In the genomic region with DNA sequence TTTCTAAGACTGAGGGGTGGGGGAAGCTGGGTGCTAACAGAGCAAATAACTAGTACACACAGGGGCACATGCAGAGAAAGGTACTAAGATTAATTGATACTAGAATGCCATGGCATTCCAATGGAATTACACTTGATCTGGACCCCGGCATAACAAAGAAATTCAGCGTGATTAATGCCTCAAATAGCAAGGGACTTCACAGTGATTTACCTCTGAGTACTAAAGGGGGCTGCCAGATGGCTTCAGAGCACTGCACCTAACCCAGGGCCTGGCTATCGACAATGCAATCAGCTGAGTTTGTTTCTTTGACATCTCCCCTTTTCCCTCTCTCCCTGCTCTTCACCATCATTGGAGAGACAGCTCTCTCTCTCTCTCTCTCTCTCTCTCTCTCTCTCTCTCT, we compare ENCODE assay signal across 28 mouse cellular contexts.
DNase-seq lines count a peak whose midpoint lies in the region; ATAC-seq lines count a peak whose summit lies in the region.
"Had no signal": no experiment of that assay in that cellular context is flagged by ENCODE, and none has a peak within 500 bp of the region (broad histone marks: within the 10 kb centered on the region; RNA-seq: fewer than 3 reads in every experiment).

No protein-coding gene starts in this region.

- H3K4me1 ChIP-seq in hindbrain, embryonic 13.5 days (replicated peaks): peaks cover 14% of the 10 kb centered on the region; the same call in 1 of the 2 replicates
- H3K4me1 ChIP-seq in hindbrain, embryonic 16.5 days (ENCODE audit: control insufficient read depth, insufficient read depth, low read depth, low read length): no peaks in the 10 kb centered on the region
- peaks cover 11% of the 10 kb centered on the region for H3K4me1 ChIP-seq in neural tube, embryonic 12.5 days
- H3K4me1 ChIP-seq in neural tube, embryonic 13.5 days (replicated peaks): peaks cover 21% of the 10 kb centered on the region
- H3K4me1 ChIP-seq: embryonic facial prominence, embryonic 13.5 days; forebrain, embryonic 12.5 days; forebrain, embryonic 15.5 days; heart, embryonic 13.5 days; hindbrain, embryonic 15.5 days had no signal

- no peaks in the 10 kb centered on the region for H3K36me3 ChIP-seq in hindbrain, embryonic 13.5 days
- no peaks in the 10 kb centered on the region for H3K36me3 ChIP-seq in hindbrain, embryonic 16.5 days (ENCODE audit: control insufficient read depth, insufficient read depth, low read length)
- no peaks in the 10 kb centered on the region for H3K36me3 ChIP-seq in neural tube, embryonic 12.5 days
- H3K36me3 ChIP-seq in neural tube, embryonic 13.5 days: no peaks in the 10 kb centered on the region
- H3K36me3 ChIP-seq: embryonic facial prominence, embryonic 10.5 days; embryonic facial prominence, embryonic 13.5 days; forebrain, embryonic 12.5 days; forebrain, embryonic 15.5 days; heart, embryonic 10.5 days; heart, embryonic 13.5 days; hindbrain, embryonic 15.5 days had no signal

- H3K27ac ChIP-seq in hindbrain, embryonic 13.5 days: 0 out of 2 replicates have a peak overlapping the region, but pooled peaks have one; percentile 23
- H3K27ac ChIP-seq in hindbrain, embryonic 16.5 days (ENCODE audit: low read depth, low read length): no peak overlapping the region
- H3K27ac ChIP-seq in neural tube, embryonic 12.5 days: no peak overlapping the region
- peak overlapping the region; percentile 57; the same call in 1 of the 2 replicates for H3K27ac ChIP-seq in neural tube, embryonic 13.5 days (replicated peaks)
- H3K27ac ChIP-seq: embryonic facial prominence, embryonic 10.5 days; embryonic facial prominence, embryonic 13.5 days; forebrain, embryonic 12.5 days; forebrain, embryonic 15.5 days; heart, adult 2 months; heart, embryonic 10.5 days; heart, embryonic 13.5 days; hindbrain, embryonic 15.5 days had no signal

- no peaks in the 10 kb centered on the region for H3K27me3 ChIP-seq in hindbrain, embryonic 13.5 days
- H3K27me3 ChIP-seq in hindbrain, embryonic 16.5 days (replicated peaks; ENCODE audit: control insufficient read depth, insufficient read depth, low read length): no peaks in the 10 kb centered on the region
- no peaks in the 10 kb centered on the region for H3K27me3 ChIP-seq in neural tube, embryonic 12.5 days (replicated peaks)
- no peaks in the 10 kb centered on the region for H3K27me3 ChIP-seq in neural tube, embryonic 13.5 days
- H3K27me3 ChIP-seq: embryonic facial prominence, embryonic 13.5 days; forebrain, embryonic 12.5 days; forebrain, embryonic 15.5 days; heart, embryonic 13.5 days; hindbrain, embryonic 15.5 days had no signal

- no peak overlapping the region for H3K4me3 ChIP-seq in hindbrain, embryonic 13.5 days
- H3K4me3 ChIP-seq in hindbrain, embryonic 16.5 days (ENCODE audit: low read length): no peak overlapping the region
- H3K4me3 ChIP-seq in neural tube, embryonic 12.5 days: no peak overlapping the region
- H3K4me3 ChIP-seq in neural tube, embryonic 13.5 days: no peak overlapping the region
- H3K4me3 ChIP-seq: embryonic facial prominence, embryonic 10.5 days; embryonic facial prominence, embryonic 13.5 days; erythroblast, embryonic 14.5 days; forebrain, embryonic 12.5 days; forebrain, embryonic 15.5 days; heart, adult 2 months; heart, embryonic 10.5 days; heart, embryonic 13.5 days; hindbrain, embryonic 15.5 days had no signal

- no peaks in the 10 kb centered on the region for H3K9me3 ChIP-seq in hindbrain, embryonic 13.5 days
- no peaks in the 10 kb centered on the region for H3K9me3 ChIP-seq in hindbrain, embryonic 16.5 days (ENCODE audit: control insufficient read depth, low read length)
- H3K9me3 ChIP-seq in neural tube, embryonic 12.5 days: no peaks in the 10 kb centered on the region
- H3K9me3 ChIP-seq in neural tube, embryonic 13.5 days: no peaks in the 10 kb centered on the region
- H3K9me3 ChIP-seq: embryonic facial prominence, embryonic 10.5 days; embryonic facial prominence, embryonic 13.5 days; forebrain, embryonic 15.5 days; heart, embryonic 10.5 days; hindbrain, embryonic 15.5 days had no signal

- ATAC-seq in hindbrain, embryonic 13.5 days (ENCODE audit: low FRiP score): no peak
- ATAC-seq in hindbrain, embryonic 16.5 days: no peak
- peak; percentile 65; the same call in 1 of the 2 replicates for ATAC-seq in neural tube, embryonic 12.5 days (ENCODE audit: low FRiP score, low read depth)
- 0 out of 2 replicates have a peak, but pooled peaks have one; percentile 10 for ATAC-seq in neural tube, embryonic 13.5 days (ENCODE audit: low read depth)
- ATAC-seq: activated CD4-positive, CD25-positive, alpha-beta regulatory T cell, adult 4 months; forebrain, embryonic 15.5 days; inflammation-experienced regulatory T-cells, adult 6 months had no signal

- 36% methylated on average over 3 of the region's 3 CpGs for WGBS in hindbrain, embryonic 13.5 days
- WGBS in hindbrain, embryonic 16.5 days: 28% methylated on average over 3 of the region's 3 CpGs
- WGBS in neural tube, embryonic 12.5 days: 32% methylated on average over 3 of the region's 3 CpGs
- WGBS in neural tube, embryonic 13.5 days: 16% methylated on average over 3 of the region's 3 CpGs

- DNase-seq in embryo, embryonic 10.5 days (ENCODE audit: low spot score): peak; percentile 44
- DNase-seq in embryo, embryonic 11 days: no peak
- DNase-seq in neural tube, embryonic 10.5 days (ENCODE audit: extremely low spot score, low spot score): no peak
- no peak for DNase-seq in right cerebral cortex, postnatal 36 days (ENCODE audit: low spot score in 2 of 2)
- DNase-seq: adrenal gland, adult 8-10 months; adrenal gland, postnatal 25 days; cerebellum, adult 11-12 months; cerebellum, adult 8-10 months; cerebellum, postnatal 14 days; gastrocnemius, postnatal 10 days; gastrocnemius, postnatal 36 days; heart, adult 2 months; heart, postnatal 14 days; heart, postnatal 4 days had no signal

- no peak overlapping the region for H3K4me2 ChIP-seq in hindbrain, embryonic 13.5 days
- H3K4me2 ChIP-seq in hindbrain, embryonic 16.5 days (ENCODE audit: low read length): no peak overlapping the region
- no peak overlapping the region for H3K4me2 ChIP-seq in neural tube, embryonic 12.5 days (replicated peaks)
- H3K4me2 ChIP-seq in neural tube, embryonic 13.5 days: no peak overlapping the region
- H3K4me2 ChIP-seq: embryonic facial prominence, embryonic 13.5 days; forebrain, embryonic 12.5 days; forebrain, embryonic 15.5 days; heart, embryonic 13.5 days; hindbrain, embryonic 15.5 days had no signal

- H3K9ac ChIP-seq in hindbrain, embryonic 13.5 days: no peak overlapping the region
- no peak overlapping the region for H3K9ac ChIP-seq in hindbrain, embryonic 16.5 days (ENCODE audit: low read depth, low read length)
- no peak overlapping the region for H3K9ac ChIP-seq in neural tube, embryonic 12.5 days
- H3K9ac ChIP-seq in neural tube, embryonic 13.5 days: no peak overlapping the region
- H3K9ac ChIP-seq: embryonic facial prominence, embryonic 13.5 days; forebrain, embryonic 12.5 days; forebrain, embryonic 15.5 days; heart, embryonic 13.5 days; hindbrain, embryonic 15.5 days had no signal

Comparison
In these comparisons a context has a peak if more than half of its experiments do, and no peak if none do; other contexts are left out.
1. H3K27ac ChIP-seq: peak in hindbrain, embryonic 13.5 days (single experiment) and neural tube, embryonic 13.5 days (single experiment); none in hindbrain, embryonic 16.5 days (single experiment) and neural tube, embryonic 12.5 days (single experiment).
2. ATAC-seq: peak in neural tube, embryonic 12.5 days (single experiment) and neural tube, embryonic 13.5 days (single experiment); none in hindbrain, embryonic 13.5 days (single experiment) and hindbrain, embryonic 16.5 days (single experiment).